Mouse (Mus musculus) retina, embryonic 14.5 days (tissue): ENCODE measurements around the gene Tcl1.
"Not testable (repeated sequence)": the region's sequence is repeated elsewhere in the genome, so short reads cannot be mapped to it uniquely, and the experiment has no call there.

Experiments
- DNase-seq: peaks from one replicate; pipeline ENCODE4 v3.0.0-alpha.2; 2015; ENCODE audit warnings: low spot score

Tcl1 gene

DNA sequence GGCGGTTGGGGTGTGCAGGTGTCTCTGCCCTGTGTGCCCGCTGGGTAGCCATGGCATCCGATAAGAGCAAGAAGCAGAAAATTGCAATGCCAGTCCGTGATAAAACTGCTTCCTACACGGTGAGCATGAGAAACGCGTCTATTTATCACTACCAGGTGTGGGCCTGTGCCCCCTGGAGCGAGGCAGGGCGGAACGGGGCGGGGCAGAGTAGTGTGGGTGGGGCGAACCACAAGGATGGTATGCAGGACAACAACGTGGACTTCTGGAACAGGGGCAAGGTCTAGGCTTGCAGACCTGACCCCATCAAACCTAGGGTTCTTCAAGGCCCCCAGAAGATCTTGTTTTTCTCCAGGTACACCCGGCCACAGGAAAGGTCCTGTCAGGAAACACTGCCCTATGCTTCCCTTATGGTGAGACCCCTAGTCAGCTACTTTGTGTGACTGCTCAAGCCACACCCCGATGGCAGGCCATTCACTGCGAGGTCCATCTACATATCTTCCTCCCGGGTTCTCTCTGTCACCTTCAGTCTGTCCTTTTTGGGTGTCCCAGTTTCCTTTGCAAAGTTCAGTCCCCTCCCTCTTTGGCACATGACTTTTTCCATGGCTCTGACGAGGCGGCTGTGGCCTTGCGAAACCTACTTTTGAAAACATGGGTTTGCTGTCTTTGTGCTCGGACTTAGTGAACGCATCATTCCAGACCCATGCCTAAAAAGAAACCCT, at the start of gene Tcl1:
Tcl1 (minus strand) TSS at position 193 of the 719 bp plus-strand sequence.
- DNase-seq, result no peak

DNA sequence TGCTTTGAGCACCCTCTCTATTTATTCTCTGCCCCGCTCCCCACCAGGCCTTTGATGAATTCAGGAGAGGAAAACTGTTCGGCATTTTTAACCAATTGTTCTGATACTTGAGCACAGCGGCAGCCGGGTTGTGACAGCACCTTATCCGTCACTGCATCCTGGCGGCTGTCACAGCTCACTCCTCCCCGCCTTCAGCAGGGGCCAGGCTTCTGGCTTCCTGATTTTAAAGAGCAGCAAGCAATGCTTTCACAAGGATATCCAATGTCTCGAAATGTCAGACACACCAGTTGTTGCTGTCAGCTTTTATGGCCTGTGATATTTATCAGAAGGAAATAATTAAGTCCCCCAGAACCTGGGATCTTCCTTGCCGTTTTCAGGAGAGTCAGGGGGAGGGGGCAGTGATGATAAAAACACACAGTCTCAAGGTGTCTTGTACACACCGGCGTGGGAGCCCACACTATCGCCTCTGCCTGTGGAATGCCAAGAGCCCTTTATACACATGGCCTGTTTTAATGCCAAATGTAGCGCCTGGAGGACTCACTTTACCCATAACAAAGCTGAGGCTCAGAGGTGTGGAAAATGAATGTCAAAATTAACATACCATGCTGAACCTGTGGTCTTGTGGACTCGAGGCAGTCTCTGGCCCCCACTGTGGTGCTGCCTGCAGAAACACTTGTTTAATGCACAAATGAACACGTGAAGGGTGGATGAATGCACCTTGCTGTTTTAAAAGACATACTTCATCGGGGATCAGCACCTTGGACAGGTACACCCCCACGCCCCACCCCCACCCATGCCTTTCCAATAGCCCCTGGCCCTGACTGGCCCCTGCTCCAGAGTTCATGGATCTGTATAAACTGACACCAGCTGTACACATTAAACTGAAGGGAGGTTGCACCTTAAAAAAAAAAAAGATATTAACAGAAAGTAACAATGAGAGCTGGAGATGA, 48.7 kb upstream of the Tcl1 start:
- no peak for DNase-seq

DNA sequence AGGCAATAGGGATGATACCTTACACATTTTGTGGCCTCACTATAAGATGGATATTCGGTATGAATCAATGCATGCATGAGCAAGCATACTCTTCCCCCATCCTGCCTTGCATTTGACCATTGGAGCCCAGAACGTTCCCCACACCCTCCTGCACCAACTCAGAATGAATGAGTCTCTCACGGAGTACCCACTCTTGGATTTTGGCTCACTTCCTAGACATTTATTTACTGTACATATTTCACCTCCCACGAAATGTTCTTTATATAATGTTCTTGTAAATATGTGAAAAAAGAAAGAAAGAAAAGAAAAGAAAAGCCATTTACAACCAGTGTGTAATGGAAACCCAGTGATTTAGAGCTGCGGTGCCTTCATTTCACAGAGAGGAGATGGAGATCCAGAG, 44.5 kb upstream of the Tcl1 start:
- no peak for DNase-seq

DNA sequence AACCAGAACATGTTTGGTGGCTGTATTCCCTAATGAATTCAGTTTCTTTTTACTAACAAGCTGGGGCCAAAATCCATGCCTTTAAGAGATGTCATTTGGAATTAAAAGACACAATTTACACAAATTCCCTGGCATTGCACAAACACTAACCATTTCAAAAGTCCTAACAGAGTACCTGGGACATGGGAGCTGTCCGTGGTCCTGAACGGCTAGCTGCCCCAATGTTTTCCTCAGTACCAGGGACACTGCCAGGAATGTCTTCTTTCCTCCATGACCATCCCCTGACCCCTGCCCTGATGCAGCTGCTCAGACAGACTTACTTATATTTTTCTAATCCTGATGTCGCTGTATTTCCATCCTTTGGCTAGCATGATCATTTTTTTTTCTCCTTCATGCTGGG, 43.5 kb upstream of the Tcl1 start:
- DNase-seq, result peak; percentile 75

DNA sequence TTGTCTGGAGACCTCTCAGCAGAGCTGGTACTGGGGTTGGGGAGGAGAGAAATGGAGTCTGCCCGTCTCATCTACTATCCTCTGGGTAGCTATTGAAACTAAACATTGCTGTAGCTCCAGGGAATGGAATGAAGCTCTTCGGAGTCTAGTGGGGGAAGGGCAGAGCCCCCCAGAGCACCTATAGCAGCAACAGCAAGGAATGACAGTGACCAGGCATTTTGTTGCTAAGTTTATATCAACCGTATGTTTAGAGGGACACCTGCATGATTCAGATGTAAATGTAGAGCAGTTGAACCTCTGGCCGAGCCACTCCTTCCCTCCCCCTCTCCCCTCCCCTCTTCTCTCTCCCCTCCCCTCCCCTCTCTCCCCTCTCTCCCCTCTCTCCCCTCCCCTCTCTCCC, 36.6 kb upstream of the Tcl1 start:
- no peak for DNase-seq

DNA sequence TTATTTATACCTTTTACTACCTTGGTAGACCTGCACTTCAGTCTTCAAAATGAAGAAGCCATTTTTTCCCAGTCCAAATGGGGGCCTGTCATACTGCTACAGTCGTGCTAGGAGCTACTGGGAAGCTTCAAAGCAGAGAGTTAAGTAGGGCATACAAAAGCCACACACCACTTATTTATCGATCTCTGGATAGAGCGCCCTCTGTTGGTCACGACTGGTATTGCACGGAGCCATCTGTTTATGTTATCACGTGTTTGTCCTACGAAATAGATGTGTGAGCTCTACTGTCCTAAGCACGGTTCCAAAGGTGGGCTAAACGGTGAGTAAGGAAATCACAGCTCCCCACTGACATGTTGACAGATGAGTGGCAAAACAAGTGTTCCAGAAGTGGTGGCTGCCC, 36.2 kb upstream of the Tcl1 start:
- DNase-seq, result peak; percentile 76

DNA sequence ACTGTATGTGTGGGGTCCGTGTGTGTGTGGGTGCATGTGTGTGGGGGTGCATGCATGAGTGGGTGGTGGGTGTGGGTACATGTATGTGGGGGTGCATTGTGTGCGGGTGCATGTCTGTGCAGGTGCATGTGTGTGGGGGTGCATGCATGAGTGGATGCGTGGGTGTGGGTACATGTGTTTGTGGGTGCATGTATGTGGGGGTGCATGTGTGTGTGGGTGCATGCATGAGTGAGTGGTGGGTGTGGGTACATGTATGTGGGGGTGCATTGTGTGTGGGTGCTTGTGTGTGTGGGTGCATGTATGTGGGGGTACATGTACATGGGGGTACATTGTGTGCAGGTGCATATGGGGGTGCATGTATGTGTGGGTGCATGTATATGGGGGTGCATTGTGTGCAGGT, 31.2 kb upstream of the Tcl1 start:
- no peak for DNase-seq

DNA sequence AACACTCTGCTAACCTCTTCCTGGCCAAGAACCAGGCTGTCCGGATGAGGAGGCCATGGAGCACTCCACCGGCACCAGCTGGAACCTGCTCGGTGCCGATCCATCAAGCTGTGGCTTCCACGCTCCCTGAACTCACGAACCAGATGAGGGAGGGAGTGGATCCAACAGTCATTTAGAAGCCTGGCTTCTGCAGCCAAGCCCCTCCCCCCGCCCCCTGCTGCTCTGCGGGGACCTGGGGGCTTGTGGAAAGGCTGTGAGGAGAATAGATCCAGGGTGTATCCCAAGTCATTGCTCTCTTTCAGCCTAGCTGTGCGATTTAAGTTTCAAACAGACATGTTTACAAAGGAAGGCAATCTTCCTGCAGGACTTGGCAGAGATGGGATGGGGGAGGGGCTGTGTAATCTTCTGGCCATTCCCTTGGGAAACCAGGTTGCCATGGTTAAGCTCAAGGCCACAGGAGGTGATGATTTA, 26.2 kb upstream of the Tcl1 start:
- DNase-seq, result peak; percentile 37

DNA sequence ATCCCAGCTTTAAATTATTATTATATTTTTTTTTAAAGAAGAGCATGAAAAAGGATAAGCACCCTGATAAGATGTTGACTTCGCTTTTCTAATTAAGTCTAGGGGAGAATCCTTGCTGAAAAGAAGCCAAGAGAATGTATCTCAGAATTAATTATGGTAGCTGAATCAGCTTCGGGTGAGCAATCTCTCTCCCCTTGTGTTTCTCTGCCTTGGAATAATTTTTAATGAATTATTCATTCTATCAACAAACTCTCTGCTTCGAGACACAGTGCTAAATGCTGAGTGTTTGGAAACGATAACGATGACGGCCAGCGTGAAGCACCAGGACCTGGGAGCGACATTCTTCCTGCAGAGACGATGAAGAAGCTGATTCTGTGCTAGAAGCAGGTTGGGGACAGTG, 16.5 kb upstream of the Tcl1 start:
- DNase-seq, result no peak

DNA sequence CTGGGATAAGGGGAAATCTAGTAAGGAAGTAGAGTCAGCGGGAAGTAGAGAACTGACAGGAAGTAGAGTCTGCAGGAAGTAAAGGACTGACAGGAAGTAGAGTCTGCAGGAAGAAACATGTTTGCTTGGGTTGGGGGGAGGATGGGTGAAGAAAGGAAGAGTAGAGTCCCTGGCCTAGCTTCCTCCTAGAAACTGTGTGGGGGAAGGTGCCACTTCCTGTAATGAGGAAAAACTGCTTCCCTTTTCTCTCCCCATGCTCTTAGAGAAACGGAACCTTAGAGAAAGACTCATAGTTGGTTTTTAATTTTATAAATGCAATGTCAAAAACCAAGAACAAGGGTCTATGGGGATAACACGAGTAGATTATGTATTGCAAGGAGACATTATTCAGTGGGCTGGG, 12.5 kb upstream of the Tcl1 start:
- DNase-seq, result no peak

DNA sequence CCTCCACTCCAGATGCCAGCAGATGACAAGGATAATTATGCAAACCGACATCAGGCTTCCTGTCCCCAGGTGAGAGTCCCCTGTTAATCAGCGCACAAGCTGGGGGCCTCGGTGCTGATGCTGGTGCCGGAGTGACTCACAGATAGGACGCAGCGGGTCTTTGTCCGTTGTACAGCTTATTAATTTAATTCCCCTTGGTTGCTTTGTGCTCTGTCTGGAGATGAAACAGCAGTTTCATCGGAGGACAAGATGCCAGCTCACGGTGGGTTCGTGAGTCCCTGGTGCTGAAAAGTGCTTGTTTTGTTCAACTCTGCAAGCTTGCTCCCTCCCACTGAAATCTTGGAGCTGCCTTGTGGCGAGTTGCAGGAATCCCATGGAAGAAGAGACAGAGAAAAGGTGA, 11.8 kb upstream of the Tcl1 start:
- DNase-seq, result peak; percentile 16

DNA sequence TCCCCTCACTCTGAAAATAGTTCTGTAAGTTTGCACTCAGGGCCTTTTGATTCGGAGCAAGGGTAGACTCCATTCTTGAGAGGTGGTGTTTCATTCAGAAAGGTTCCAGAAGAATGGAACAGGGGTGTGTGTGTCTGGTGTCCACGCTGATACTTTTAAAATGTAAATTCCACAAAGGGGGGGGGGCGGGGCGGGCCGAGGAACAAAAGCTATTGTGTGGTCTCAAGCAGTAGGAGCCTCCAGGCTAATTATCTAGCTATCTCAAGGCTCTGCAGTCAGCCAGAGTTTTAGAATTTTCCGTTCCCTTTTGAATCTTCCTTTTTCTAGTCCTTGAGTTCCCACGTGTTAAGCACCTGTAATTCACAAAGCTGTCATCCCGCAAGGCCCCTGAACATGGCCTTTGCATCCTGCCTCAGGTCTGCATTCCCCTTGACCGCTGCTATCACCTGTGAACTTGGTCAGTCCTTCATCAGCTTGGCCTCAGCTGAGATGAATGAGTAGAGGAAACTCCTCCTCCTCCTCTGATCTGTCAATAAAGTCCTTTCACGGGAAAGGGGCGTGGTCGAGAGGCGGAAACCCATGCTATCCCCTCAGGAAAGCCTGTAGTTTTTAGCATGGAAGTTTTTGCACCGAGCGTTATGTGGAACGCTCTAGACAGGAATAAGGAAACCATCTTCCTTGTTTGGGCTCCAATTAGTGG, 2.2 kb upstream of the Tcl1 start:
- no peak for DNase-seq

DNA sequence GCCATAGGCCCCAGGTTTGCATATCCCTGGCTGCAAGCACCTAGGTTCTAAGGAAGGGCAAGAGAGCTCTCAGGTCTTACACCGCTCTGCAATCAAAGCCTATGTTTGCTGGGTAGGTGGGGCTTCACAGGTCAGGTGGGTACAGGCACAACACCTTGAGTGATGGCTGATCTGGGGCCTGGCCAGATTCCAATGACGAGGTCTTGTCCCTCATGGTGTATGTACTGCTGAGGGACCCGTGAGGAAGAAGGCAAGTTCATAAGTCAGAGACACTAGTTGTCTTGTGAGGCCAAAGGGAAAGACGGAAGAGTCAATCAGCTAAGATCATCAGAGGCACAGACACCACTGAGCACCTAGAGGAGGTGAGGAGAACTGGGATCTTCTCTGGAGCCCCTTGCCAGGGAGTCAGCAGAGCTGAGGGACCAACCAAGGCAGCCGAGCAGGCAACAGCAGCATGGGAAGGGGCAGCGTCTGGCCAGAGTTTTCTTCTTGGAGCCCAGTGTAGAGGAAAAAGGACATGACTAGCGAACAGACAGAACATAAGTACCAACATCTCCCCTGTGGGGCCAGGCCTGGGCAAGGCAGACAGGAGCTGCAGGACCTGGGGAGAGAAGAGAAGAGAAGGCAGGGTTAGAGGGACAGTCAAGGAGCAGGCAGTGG, 5.4 kb downstream of the Tcl1 start:
- DNase-seq, result no peak

DNA sequence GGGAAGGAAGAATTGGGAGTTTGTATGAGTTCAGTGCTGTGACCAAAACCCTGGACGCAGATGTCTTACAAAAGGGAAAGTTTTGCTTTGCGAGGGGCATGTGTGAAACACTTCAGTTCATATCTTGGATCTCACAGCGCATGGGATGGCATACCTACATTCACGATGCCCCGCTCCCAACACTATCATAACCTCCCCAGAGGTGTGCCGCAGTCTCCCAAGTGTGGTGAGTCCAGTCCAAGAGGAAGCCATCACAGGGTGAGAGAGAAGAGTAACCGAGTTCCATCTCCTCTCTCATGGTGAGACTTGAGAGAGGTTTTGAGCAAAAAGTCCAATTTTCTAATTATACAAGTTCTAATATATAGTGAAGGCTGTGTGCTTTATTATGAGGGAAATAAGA, 13.4 kb downstream of the Tcl1 start:
- no peak for DNase-seq

DNA sequence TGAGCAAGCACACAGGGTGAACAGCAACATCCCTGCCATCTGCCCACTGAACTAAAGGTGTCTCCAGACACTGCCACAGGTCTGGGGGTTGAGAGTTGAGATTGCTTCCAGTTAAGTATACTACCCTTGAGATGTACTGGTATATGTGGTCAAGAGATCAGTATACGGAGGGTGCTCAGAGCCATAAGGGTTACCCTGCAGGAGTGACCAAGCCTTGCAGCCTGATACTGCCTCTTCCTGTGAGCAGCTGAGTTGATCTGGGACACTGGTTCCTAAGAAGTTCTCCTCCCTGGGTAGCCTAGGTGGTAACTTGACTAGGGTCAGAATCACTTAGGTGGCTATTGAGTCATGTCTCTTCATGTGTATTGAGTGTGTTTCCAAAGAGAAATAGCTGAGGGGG, 14.2 kb downstream of the Tcl1 start:
- no peak for DNase-seq

DNA sequence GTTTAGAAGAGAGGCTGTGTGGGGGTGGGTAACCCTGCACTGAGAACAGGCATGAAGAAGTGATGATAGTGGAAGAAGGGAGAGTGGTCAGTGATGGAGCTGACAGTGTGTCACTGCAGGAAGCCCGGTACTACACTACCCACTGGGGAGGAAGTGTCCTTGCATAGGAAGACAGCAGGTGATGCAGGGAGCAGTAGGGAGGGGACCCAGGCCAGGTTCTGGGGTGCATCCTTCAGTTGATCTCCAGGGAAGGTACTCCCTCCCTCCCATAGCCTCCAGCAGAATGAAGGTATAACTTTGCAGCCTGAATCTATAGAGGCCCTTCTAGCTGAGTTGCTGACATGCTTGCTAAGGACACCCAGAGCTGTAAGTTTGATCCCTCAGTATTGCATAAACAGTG, 15.5 kb downstream of the Tcl1 start:
- DNase-seq, result no peak

DNA sequence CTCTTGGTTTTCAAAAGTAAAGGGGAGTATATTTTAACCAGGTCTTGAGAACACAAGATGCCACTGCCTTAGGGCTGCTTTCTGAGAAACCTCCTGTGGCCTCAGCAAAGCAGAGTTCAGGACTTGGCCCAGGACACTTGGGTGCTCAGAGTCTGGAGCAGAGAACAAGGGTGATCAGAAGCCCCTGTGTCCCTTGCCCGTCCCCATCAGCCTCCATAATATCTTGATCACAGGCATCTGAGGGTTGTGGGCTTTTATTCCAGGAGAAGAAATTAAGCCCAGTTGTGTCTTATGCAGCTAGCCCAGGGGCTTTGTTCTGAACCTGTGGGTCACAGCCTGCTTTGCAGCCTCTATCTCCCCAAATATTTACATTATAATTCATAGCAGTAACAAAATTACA, 20.9 kb downstream of the Tcl1 start, which contains the start of gene Tcl1b4:
Tcl1b4 (plus strand) TSS at position 301 of the 400 bp plus-strand sequence.
- not testable (repeated sequence) for DNase-seq

DNA sequence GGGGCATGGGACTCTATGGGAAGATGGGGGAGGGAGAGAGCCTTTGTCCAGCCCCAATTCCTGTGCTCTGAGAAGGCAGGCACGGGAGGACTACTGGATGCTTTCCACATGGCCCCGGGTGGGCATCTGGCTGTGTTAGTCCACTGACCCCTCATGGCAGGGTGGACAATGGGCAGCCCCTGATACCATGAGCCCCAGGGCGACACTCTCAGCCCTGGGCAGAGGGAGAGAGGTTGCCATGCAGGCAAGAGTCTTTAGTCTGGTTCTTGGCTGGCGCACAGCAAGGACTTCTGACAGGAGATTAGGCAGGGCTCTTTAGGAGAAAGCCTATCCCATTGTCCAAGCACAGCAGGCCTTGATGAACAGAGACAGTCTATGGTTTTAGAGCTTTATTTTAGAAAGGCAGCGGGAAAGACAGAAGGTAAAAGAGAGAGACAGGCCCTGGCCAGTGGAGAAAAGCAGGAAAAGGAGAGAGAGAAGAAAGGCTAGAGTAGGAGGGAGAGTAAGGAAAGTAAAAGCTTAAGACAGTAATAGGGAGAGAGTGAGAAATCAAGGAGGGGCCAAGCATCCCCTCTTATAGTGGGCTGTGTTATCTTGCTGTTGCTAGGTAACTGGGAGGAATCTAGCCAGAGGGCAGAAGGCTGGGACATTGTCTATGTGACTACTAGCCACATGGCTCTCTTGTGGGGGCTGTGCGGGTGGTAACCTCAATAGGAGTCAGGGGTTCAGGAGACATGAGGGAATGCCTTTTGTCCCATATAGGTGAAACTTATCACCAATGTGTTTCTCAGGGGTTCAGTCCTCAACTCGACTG, 22.7 kb downstream of the Tcl1 start:
- DNase-seq, result peak; percentile 5

DNA sequence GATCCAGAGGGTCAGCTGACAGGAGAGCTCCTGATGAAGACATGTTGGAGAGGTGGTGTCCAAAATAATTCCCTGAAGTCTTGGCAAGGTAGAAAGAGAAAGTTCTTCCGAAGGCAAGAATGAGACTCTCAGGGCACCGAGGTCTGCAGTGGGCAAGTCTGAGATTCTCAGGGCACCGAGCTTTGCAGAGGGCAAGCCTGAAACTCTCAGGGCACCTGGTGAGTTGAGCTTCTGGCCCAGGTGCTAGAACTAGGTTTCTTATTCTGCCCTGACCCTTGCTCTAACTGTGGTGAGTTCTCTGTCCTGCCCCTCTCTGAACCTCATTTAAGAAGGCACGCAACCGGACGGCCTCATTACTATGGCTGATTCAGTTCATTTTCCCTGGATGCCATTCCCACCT, 31.9 kb downstream of the Tcl1 start, which contains the start of gene Tcl1b3:
Tcl1b3 (plus strand) TSS at position 301 of the 400 bp plus-strand sequence.
- not testable (repeated sequence) for DNase-seq

DNA sequence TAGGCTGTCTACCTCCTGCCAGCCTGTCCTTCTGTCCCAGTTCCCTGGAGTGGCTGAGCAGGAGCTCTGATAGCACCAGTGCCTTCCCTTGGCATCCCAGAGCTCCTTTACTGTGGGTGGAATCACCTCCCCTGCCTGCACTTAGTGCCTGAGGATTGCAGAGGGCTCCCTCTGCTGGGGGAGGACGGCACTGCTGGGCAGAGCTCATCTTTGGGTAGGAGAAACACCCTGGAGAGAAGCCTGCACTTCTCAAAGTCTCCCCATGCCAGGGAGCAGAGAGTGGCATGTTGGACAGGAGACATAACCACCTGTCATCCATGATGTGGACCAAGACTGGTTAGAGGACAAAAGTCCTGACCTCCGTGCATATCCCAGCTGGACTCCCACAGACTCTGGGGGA, 33.6 kb downstream of the Tcl1 start:
- not testable (repeated sequence) for DNase-seq
